Mouse (Mus musculus) heart, embryonic 13.5 days (tissue): ENCODE measurements at regions not wholly inside any gene's neighbourhood (a gene's known extent, or its start where the extent isn't known, plus 50 kb on each side); places are given as distances from the start of the nearest gene placed in this dataset.

ENCODE experiments used
- ATAC-seq: fragments of 200-750 bp; cut with Nextera tagmentation; 2 replicates; pipeline ENCODE4 v1.8.0; 2017; ENCODE audit warnings: moderate TSS enrichment; ENCODE audit not compliant: insufficient number of reproducible peaks, low FRiP score, low TSS enrichment; ENCODE audit errors: extremely low read depth
- H3K27ac ChIP-seq: fragments of 300-500 bp; sonication (generic); replicated peaks from 2 replicates; pipeline ENCODE4 v1.5.1; 2015; ENCODE audit warnings: moderate library complexity, mild to moderate bottlenecking, inconsistent platforms
- H3K27me3 ChIP-seq: fragments of 300-500 bp; sonication (generic); replicated peaks from 2 replicates; pipeline ENCODE4 v1.6.1; 2015; ENCODE audit warnings: mild to moderate bottlenecking, inconsistent platforms
- H3K36me3 ChIP-seq: fragments of 300-500 bp; sonication (generic); 2 replicates; pipeline ENCODE4 v1.6.1; 2015; ENCODE audit warnings: mild to moderate bottlenecking, inconsistent platforms
- H3K4me1 ChIP-seq: fragments of 300-500 bp; sonication (generic); 2 replicates; pipeline ENCODE4 v1.6.1; 2015; ENCODE audit warnings: inconsistent platforms
- H3K4me2 ChIP-seq: fragments of 300-500 bp; sonication (generic); 2 replicates; pipeline ENCODE4 v1.6.1; 2015; ENCODE audit warnings: inconsistent platforms, mild to moderate bottlenecking, moderate library complexity
- H3K4me3 ChIP-seq: fragments of 300-500 bp; sonication (generic); 2 replicates; pipeline ENCODE4 v1.5.1; 2015; ENCODE audit warnings: moderate library complexity, mild to moderate bottlenecking, inconsistent platforms
- H3K9ac ChIP-seq: fragments of 300-500 bp; sonication (generic); 2 replicates; pipeline ENCODE4 v1.6.1; 2015; ENCODE audit warnings: inconsistent platforms, mild to moderate bottlenecking, moderate library complexity
- H3K9me3 ChIP-seq: fragments of 300-500 bp; sonication (generic); 2 replicates; pipeline ENCODE4 v1.6.1; 2016; ENCODE audit warnings: inconsistent platforms
- WGBS: fragments of 180-500 bp; shearing (Covaris S2); methylation state at CpG from one replicate; pipeline ENCODE4 v1.1.7; 2015; ENCODE audit warnings: mixed read lengths; 5-methylcytosine and 5-hydroxymethylcytosine counted together

- H3K4me3 ChIP-seq = no peak overlapping the region
- no peaks in the 10 kb centered on the region for H3K36me3 ChIP-seq
- no peaks in the 10 kb centered on the region for H3K27me3 ChIP-seq
- no peak overlapping the region for H3K4me2 ChIP-seq
- H3K9me3 ChIP-seq = no peaks in the 10 kb centered on the region
- 73% methylated on average over 8 of the region's 8 CpGs for WGBS
- H3K4me1 ChIP-seq = no peaks in the 10 kb centered on the region
- no peak for ATAC-seq
- H3K9ac ChIP-seq = no peak overlapping the region
- H3K27ac ChIP-seq = no peak overlapping the region
These were observed 139.4 kb downstream of the Klf6 start for GRCm38 (mm10) chr13:6000559-6001217.

DNA sequence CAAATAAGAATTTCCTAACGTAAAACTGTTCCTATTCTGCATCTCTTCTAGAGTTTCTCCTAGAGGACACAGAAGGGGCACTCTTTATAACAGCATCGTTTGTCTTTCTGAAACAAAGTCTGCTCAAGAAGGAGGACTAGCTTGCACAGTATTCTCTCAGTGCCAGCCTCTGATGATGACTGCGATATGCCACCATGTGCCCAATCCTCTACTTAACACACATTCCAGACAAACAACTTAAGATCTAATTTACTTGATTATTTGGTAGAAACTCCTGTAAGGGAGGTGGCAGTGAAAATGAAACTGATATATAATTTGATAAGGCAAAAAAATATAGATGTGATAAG is 139.9 kb downstream of the Klf6 start:
- no peaks in the 10 kb centered on the region for H3K4me1 ChIP-seq
- 79% methylated on average over 3 of the region's 3 CpGs for WGBS
- no peak overlapping the region for H3K4me2 ChIP-seq
- H3K36me3 ChIP-seq = no peaks in the 10 kb centered on the region
- H3K4me3 ChIP-seq = no peak overlapping the region
- no peaks in the 10 kb centered on the region for H3K27me3 ChIP-seq
- no peaks in the 10 kb centered on the region for H3K9me3 ChIP-seq
- ATAC-seq = no peak
- H3K9ac ChIP-seq = no peak overlapping the region
- H3K27ac ChIP-seq = no peak overlapping the region

DNA sequence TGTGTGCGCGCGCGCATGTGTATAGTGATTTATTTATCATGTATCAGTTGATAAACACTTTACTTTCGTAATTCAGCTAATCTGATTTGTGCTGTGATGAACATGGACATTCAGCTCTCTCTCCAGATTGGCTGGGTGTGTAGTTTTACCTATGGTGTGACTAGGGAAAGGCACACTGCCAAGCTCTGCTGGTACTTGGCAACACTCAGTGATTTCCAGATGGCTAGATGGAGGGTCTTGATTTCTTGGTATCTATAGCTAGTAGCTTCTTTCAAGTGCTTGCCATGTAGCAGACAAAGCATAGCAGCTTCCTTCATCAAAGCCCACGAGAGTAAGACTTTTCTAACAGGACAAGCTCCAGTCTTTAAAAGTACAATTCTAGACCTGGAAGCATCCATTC is 144.6 kb downstream of the Klf6 start:
- peaks cover 5% of the 10 kb centered on the region; the same call in 1 of the 2 replicates for H3K4me1 ChIP-seq
- no peak for ATAC-seq
- WGBS = 85% methylated on average over 6 of the region's 6 CpGs

GRCm38 (mm10) chr13:6009671-6010070 is 148.4 kb downstream of the Klf6 start:
- Histone ChIP-seq H3K9ac (no peak overlapping the region), H3K4me3 (no peak overlapping the region), H3K27me3 (no peaks in the 10 kb centered on the region), H3K27ac (no peak overlapping the region), H3K36me3 (no peaks in the 10 kb centered on the region), H3K4me1 (peaks cover 5% of the 10 kb centered on the region; the same call in 1 of the 2 replicates), H3K9me3 (no peaks in the 10 kb centered on the region), H3K4me2 (no peak overlapping the region)
- ATAC-seq = no peak
- WGBS = 47% methylated on average over 1 of the region's 1 CpGs

More for the DNA sequence above, 144.6 kb downstream of the Klf6 start:
- Histone ChIP-seq H3K4me2 (no peak overlapping the region), H3K4me3 (no peak overlapping the region), H3K27ac (no peak overlapping the region), H3K9me3 (no peaks in the 10 kb centered on the region), H3K27me3 (no peaks in the 10 kb centered on the region), H3K9ac (no peak overlapping the region), H3K36me3 (no peaks in the 10 kb centered on the region)

DNA sequence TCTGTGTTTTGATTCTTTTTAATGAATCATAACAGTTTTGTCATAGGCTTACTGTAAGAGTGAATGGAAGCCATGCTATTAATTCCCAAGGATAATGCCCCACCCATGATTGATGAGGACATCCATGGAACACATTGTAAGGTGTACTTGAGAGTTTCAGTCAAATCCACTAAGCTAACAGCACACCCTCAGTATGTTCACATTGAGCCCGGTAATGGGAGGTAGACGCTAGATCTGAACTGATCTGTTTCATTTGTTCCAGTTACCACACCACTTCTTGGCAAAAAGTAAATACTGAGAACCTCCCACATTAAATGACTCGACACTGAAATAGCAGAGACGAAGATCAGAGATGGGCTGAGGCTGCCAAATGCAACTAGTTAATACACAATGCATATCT is 165.9 kb downstream of the Klf6 start:
- H3K27ac ChIP-seq = no peak overlapping the region
- H3K4me2 ChIP-seq = no peak overlapping the region
- no peaks in the 10 kb centered on the region for H3K27me3 ChIP-seq
- H3K9ac ChIP-seq = no peak overlapping the region
- 79% methylated on average over 4 of the region's 4 CpGs for WGBS
- H3K4me3 ChIP-seq = no peak overlapping the region
- no peaks in the 10 kb centered on the region for H3K36me3 ChIP-seq
- no peaks in the 10 kb centered on the region for H3K9me3 ChIP-seq
- no peak for ATAC-seq
- peaks cover 54% of the 10 kb centered on the region for H3K4me1 ChIP-seq

DNA sequence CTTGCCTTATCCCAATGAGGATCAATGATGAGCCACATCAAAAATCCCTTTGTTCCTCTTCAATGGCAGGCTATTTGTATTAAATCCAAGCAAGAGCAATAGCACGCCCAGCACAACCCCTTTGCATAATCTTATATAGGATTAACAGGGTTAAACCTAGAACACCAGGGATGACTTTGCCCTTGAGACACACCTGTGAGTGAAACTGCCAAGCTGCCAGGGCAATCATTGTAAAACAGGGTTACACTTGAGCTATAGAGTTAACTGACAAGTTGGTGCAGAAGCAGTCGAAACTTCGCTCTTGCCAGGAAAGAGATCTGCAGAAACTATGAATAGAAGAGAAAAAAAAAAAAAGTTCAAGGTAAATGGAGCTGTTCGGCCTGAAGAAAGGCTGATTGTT is 167.6 kb downstream of the Klf6 start:
- no peak for ATAC-seq
- Histone ChIP-seq H3K4me2 (no peak overlapping the region), H3K4me3 (no peak overlapping the region), H3K9me3 (no peaks in the 10 kb centered on the region), H3K36me3 (no peaks in the 10 kb centered on the region), H3K27ac (no peak overlapping the region), H3K27me3 (no peaks in the 10 kb centered on the region), H3K9ac (no peak overlapping the region), H3K4me1 (peaks cover 54% of the 10 kb centered on the region)
- 61% methylated on average over 4 of the region's 4 CpGs for WGBS

DNA sequence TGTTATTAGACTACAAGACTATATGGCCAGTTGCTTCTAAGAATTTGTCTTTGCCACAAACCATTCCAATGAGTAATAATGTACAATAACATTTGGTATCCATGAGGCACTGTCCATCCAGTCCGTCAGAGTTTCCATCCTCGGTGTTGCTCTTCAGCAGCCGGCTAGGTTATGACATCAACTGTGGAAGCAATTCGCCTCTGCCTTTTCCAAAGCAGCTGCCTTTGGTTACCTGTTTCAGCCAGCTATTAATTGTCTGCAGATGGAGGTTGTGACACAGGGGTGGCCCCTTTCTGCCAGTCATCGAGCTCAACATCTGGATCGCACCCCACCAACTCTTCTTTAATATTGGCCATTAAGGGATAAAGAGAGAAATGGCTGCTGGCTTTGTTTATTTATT is 168.2 kb downstream of the Klf6 start:
- no peaks in the 10 kb centered on the region for H3K9me3 ChIP-seq
- H3K4me1 ChIP-seq = peaks cover 53% of the 10 kb centered on the region
- ATAC-seq = no peak
- 70% methylated on average over 6 of the region's 6 CpGs for WGBS
- H3K4me2 ChIP-seq = no peak overlapping the region
- H3K27me3 ChIP-seq = no peaks in the 10 kb centered on the region
- H3K36me3 ChIP-seq = no peaks in the 10 kb centered on the region
- H3K9ac ChIP-seq = no peak overlapping the region
- H3K4me3 ChIP-seq = no peak overlapping the region
- H3K27ac ChIP-seq = peak overlapping the region; percentile 42; the same call in 1 of the 2 replicates

GRCm38 (mm10) chr13:6030128-6030527 is 168.8 kb downstream of the Klf6 start:
- no peak overlapping the region for H3K4me2 ChIP-seq
- peak; percentile 40; the same call in 1 of the 2 replicates for ATAC-seq
- no peaks in the 10 kb centered on the region for H3K9me3 ChIP-seq
- H3K4me3 ChIP-seq = no peak overlapping the region
- no peaks in the 10 kb centered on the region for H3K27me3 ChIP-seq
- no peak overlapping the region for H3K9ac ChIP-seq
- peaks cover 46% of the 10 kb centered on the region for H3K4me1 ChIP-seq
- peak overlapping the region; percentile 42; the same call in 1 of the 2 replicates for H3K27ac ChIP-seq
- H3K36me3 ChIP-seq = no peaks in the 10 kb centered on the region
- WGBS = 42% methylated on average over 2 of the region's 2 CpGs

DNA sequence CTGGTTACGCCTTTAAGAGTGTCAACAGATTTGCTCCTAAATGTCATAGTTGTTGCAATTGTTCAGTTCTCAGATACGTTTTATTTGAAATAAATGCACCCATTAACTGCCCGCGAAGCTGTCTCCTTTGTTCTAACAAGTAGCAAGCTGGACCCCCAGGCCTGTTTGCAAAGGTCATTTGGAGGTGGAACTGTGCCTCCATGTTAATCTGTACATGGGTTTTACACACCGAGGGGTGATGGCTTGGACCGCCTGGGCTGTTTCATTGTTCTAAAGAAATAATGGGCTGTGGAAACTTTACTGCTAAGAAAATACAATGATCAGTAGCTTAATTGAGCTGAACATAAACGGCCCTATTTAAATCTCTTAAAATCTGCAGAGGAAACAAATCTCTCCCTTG is 178.8 kb downstream of the Klf6 start:
- Histone ChIP-seq H3K27me3 (no peaks in the 10 kb centered on the region), H3K9me3 (no peaks in the 10 kb centered on the region), H3K4me1 (peaks cover 3% of the 10 kb centered on the region), H3K4me2 (no peak overlapping the region), H3K27ac (no peak overlapping the region), H3K4me3 (no peak overlapping the region), H3K9ac (no peak overlapping the region), H3K36me3 (no peaks in the 10 kb centered on the region)
- no peak for ATAC-seq
- 79% methylated on average over 7 of the region's 7 CpGs for WGBS

DNA sequence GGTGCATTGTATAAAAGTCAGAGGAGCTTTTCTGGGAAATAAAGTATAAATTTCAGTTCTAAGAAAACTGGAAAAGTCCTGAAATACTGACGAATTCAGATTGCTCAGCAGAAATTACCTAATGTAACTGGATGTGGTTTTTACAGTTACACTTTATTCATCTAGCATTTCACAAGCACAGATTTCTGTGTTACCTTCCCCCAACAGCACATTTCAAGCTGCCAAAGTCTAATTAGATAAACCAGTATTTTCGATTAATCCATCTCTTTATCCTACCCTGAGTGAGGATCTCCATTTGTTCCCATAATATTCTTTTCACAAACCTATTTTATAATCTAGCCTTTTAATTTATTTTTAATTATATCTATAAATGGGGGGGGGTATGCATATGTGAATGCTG is 179.4 kb downstream of the Klf6 start:
- Histone ChIP-seq H3K9me3 (no peaks in the 10 kb centered on the region), H3K9ac (no peak overlapping the region), H3K4me3 (no peak overlapping the region), H3K36me3 (no peaks in the 10 kb centered on the region), H3K27me3 (no peaks in the 10 kb centered on the region), H3K27ac (no peak overlapping the region), H3K4me1 (peaks cover 3% of the 10 kb centered on the region), H3K4me2 (no peak overlapping the region)
- WGBS = 80% methylated on average over 2 of the region's 2 CpGs
- ATAC-seq = no peak

- no peak overlapping the region for H3K4me2 ChIP-seq
- no peaks in the 10 kb centered on the region for H3K36me3 ChIP-seq
- no peak overlapping the region for H3K27ac ChIP-seq
- H3K9me3 ChIP-seq = no peaks in the 10 kb centered on the region
- H3K4me3 ChIP-seq = no peak overlapping the region
- peaks cover 3% of the 10 kb centered on the region for H3K4me1 ChIP-seq
- no peak for ATAC-seq
- H3K9ac ChIP-seq = no peak overlapping the region
- 58% methylated on average over 6 of the region's 6 CpGs for WGBS
- H3K27me3 ChIP-seq = no peaks in the 10 kb centered on the region
These were observed 181.2 kb downstream of the Klf6 start for GRCm38 (mm10) chr13:6042495-6042894.

DNA sequence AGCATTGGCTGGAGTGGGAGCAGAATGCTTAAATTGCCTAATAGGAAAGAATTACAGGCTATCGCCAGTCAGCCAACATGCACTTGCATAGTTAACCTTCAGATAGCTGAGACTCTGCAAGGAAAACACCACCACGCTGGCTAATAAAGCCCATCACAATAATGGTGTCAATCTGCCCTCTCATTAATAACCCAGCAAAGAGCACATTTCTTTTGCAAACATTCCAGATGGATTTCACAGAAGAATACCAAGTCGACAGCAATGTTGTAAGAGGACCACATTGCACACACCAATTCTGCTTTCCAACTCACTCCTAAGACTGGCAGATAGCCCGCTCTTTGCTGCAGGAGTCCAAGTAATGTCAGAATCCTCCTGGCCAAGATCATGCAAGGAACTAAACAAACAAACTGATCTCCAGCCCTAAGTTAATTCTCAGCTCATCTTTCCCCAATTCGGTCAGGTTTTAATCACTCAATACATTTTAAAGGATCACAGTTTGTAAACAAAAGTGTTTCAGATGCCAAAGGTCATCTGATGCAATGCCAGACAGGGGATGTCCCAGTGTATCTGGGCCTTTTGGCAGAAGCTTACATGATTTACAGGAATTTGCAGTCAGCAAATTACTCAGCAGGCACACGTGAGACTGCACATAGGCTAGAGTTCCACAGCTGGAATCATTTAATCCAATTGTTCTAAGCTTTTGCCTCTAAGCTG is 198.4 kb downstream of the Klf6 start:
- no peaks in the 10 kb centered on the region for H3K9me3 ChIP-seq
- no peak overlapping the region for H3K9ac ChIP-seq
- 42% methylated on average over 6 of the region's 6 CpGs for WGBS
- no peak overlapping the region for H3K4me3 ChIP-seq
- no peaks in the 10 kb centered on the region for H3K36me3 ChIP-seq
- no peak overlapping the region for H3K27ac ChIP-seq
- peaks cover 6% of the 10 kb centered on the region; the same call in 1 of the 2 replicates for H3K4me1 ChIP-seq
- no peaks in the 10 kb centered on the region for H3K27me3 ChIP-seq
- ATAC-seq = no peak
- H3K4me2 ChIP-seq = no peak overlapping the region
